Mouse (Mus musculus) kidney, embryonic 14.5 days (tissue): ENCODE data around the gene D130043K22Rik. TPM values are rescaled to one million over a fixed set of nuclear protein-coding genes. Genes with fewer than 3 reads are reported as not detected.
A peak's percentile ranks its signal among the peaks of the same experiment; 100 is the strongest.

ENCODE experiments used
- ATAC-seq: fragments of 200-750 bp; cut with Nextera tagmentation; 2 replicates; pipeline ENCODE4 v1.8.0; 2017; ENCODE audit warnings: moderate number of reproducible peaks, mild to moderate bottlenecking, moderate TSS enrichment, moderate library complexity; ENCODE audit not compliant: low FRiP score, low TSS enrichment
- H3K27ac ChIP-seq: fragments of 300-500 bp; sonication (generic); 2 replicates; pipeline ENCODE4 v1.5.1; 2014; ENCODE audit warnings: low read depth, mild to moderate bottlenecking, low read length, moderate library complexity, mixed read lengths
- H3K27me3 ChIP-seq: fragments of 300-500 bp; sonication (generic); 2 replicates; pipeline ENCODE4 v1.6.1; 2014; ENCODE audit warnings: mild to moderate bottlenecking, low read length; ENCODE audit not compliant: control insufficient read depth, insufficient read depth
- H3K36me3 ChIP-seq: fragments of 300-500 bp; sonication (generic); 2 replicates; pipeline ENCODE4 v1.6.1; 2014; ENCODE audit warnings: low read length, mixed read lengths; ENCODE audit not compliant: control insufficient read depth, insufficient read depth
- H3K4me1 ChIP-seq: fragments of 300-500 bp; sonication (generic); 2 replicates; pipeline ENCODE4 v1.6.1; 2014; ENCODE audit warnings: low read length, mixed read lengths; ENCODE audit not compliant: control insufficient read depth, insufficient read depth
- H3K4me2 ChIP-seq: fragments of 300-500 bp; sonication (generic); replicated peaks from 2 replicates; pipeline ENCODE4 v1.6.1; 2014; ENCODE audit warnings: low read depth, mild to moderate bottlenecking, low read length
- H3K4me3 ChIP-seq: fragments of 300-500 bp; sonication (generic); 2 replicates; pipeline ENCODE4 v1.5.1; 2014; ENCODE audit warnings: mild to moderate bottlenecking, low read length
- H3K9ac ChIP-seq: fragments of 300-500 bp; sonication (generic); 2 replicates; pipeline ENCODE4 v1.6.1; 2014; ENCODE audit warnings: low read depth, mild to moderate bottlenecking, low read length, moderate library complexity
- H3K9me3 ChIP-seq: fragments of 300-500 bp; sonication (generic); 2 replicates; pipeline ENCODE4 v1.6.1; 2016; ENCODE audit warnings: low read length; ENCODE audit not compliant: control insufficient read depth
- WGBS: fragments of 180-500 bp; shearing (Covaris S2); extraction: QIAGEN DNeasy Blood & Tissue Kit; methylation state at CpG from one replicate; pipeline ENCODE4 v1.1.7; 2014; 5-methylcytosine and 5-hydroxymethylcytosine counted together
- polyA plus RNA-seq: library from polyadenylated mRNA; unstranded; fragments of >200 nt; fragmentation: Nextera tagmentation; extraction: Ambion mirVana; gene quantifications from 2 replicates; pipeline ENCODE4 v1.2.1, GENCODE M21; 2014

Gene D130043K22Rik
- polyA plus RNA-seq, 1 experiment from 2014 or later, result 0.64 TPM

- no peaks in the 10 kb centered on the region for H3K27me3 ChIP-seq
- no peaks in the 10 kb centered on the region for H3K36me3 ChIP-seq
- H3K4me3 ChIP-seq, result no peak overlapping the region
- H3K4me1 ChIP-seq, result no peaks in the 10 kb centered on the region
- H3K4me2 ChIP-seq, result no peak overlapping the region
- no peak overlapping the region for H3K9ac ChIP-seq
- H3K27ac ChIP-seq, result no peak overlapping the region
- ATAC-seq, result no peak
- WGBS, result 84% methylated on average over 2 of the region's 2 CpGs
- no peaks in the 10 kb centered on the region for H3K9me3 ChIP-seq
Measured at GRCm38 (mm10) chr13:24851989-24852388, 7.1 kb downstream of the D130043K22Rik start.

DNA sequence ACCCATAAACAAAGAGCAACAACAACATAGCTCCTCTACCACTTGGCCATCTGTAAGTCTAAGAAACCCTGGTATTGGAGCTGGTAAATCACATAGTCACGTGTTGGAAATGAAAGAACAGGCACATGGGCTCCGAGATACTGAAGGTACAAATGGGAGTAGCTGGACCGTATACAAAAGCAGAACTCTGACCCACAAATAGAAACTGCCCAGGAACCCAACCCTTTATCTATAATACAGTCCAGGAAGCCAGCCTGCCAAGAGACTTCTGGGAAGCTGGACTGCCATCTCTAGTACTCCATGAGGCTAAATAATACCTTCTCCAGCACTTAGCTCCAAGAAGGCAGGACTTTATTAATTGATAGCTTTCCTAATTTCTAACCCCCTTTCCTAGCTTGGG, 7.6 kb downstream of the D130043K22Rik start:
- no peak overlapping the region for H3K9ac ChIP-seq
- ATAC-seq, result no peak
- WGBS, result 78% methylated on average over 3 of the region's 3 CpGs
- H3K4me3 ChIP-seq, result no peak overlapping the region
- no peaks in the 10 kb centered on the region for H3K36me3 ChIP-seq
- H3K27me3 ChIP-seq, result no peaks in the 10 kb centered on the region
- H3K4me1 ChIP-seq, result no peaks in the 10 kb centered on the region
- no peak overlapping the region for H3K27ac ChIP-seq
- no peaks in the 10 kb centered on the region for H3K9me3 ChIP-seq
- H3K4me2 ChIP-seq, result no peak overlapping the region

GRCm38 (mm10) chr13:24859115-24859514, 14.2 kb downstream of the D130043K22Rik start:
- Histone ChIP-seq H3K36me3 (no peaks in the 10 kb centered on the region), H3K4me2 (no peak overlapping the region), H3K9ac (no peak overlapping the region), H3K27ac (no peak overlapping the region), H3K9me3 (no peaks in the 10 kb centered on the region), H3K4me1 (0 out of 2 replicates have a peak, but pooled peaks cover 3% of the 10 kb centered on the region), H3K27me3 (no peaks in the 10 kb centered on the region), H3K4me3 (no peak overlapping the region)
- ATAC-seq, result no peak

DNA sequence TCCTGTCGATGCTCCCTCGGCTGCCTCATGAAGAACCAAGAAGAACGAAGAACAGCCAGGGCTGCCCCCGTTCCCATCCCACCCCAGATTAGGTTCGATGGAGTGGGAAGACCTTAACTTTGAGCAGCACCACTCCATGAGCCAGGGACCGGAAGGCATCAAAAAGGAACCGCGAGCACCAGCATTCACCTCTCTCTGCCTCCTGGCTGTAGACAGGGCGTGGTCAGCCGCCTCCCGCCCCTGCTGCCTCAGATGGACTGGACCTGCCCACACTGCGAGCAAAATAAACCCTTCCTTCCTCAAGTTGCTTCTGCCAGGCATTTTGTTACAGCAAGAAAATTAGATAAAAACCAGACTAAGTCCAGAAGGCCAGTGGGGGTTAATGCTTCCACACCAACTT, 16.1 kb downstream of the D130043K22Rik start:
- no peak overlapping the region for H3K27ac ChIP-seq
- H3K9me3 ChIP-seq, result no peaks in the 10 kb centered on the region
- 67% methylated on average over 12 of the region's 12 CpGs for whole genome bisulfite sequencing
- peaks cover 3% of the 10 kb centered on the region; the same call in 1 of the 2 replicates for H3K4me1 ChIP-seq
- H3K4me2 ChIP-seq, result no peak overlapping the region
- no peak overlapping the region for H3K4me3 ChIP-seq
- no peaks in the 10 kb centered on the region for H3K27me3 ChIP-seq
- no peak overlapping the region for H3K9ac ChIP-seq
- no peaks in the 10 kb centered on the region for H3K36me3 ChIP-seq
- no peak for ATAC-seq

GRCm38 (mm10) chr13:24862021-24862420, 17.1 kb downstream of the D130043K22Rik start:
- no peak overlapping the region for H3K9ac ChIP-seq
- H3K36me3 ChIP-seq, result no peaks in the 10 kb centered on the region
- no peak overlapping the region for H3K27ac ChIP-seq
- 46% methylated on average over 7 of the region's 7 CpGs for WGBS
- ATAC-seq, result no peak
- H3K4me1 ChIP-seq, result peaks cover 3% of the 10 kb centered on the region; the same call in 1 of the 2 replicates
- H3K27me3 ChIP-seq, result no peaks in the 10 kb centered on the region
- H3K4me3 ChIP-seq, result no peak overlapping the region
- H3K9me3 ChIP-seq, result no peaks in the 10 kb centered on the region
- H3K4me2 ChIP-seq, result no peak overlapping the region

- Histone ChIP-seq H3K9ac (no peak overlapping the region), H3K4me3 (no peak overlapping the region), H3K9me3 (no peaks in the 10 kb centered on the region), H3K27me3 (no peaks in the 10 kb centered on the region), H3K36me3 (no peaks in the 10 kb centered on the region), H3K4me1 (peaks cover 3% of the 10 kb centered on the region; the same call in 1 of the 2 replicates), H3K27ac (no peak overlapping the region), H3K4me2 (no peak overlapping the region)
- ATAC-seq, result no peak
- WGBS, result 68% methylated on average over 7 of the region's 7 CpGs
Measured at GRCm38 (mm10) chr13:24862520-24862919, 17.6 kb downstream of the D130043K22Rik start.

GRCm38 (mm10) chr13:24866430-24867402, 21.8 kb downstream of the D130043K22Rik start:
- Histone ChIP-seq H3K36me3 (no peaks in the 10 kb centered on the region), H3K27me3 (no peaks in the 10 kb centered on the region), H3K4me3 (no peak overlapping the region), H3K4me1 (peaks cover 3% of the 10 kb centered on the region; the same call in 1 of the 2 replicates), H3K27ac (peak overlapping the region; percentile 55; the same call in 1 of the 2 replicates), H3K9ac (no peak overlapping the region), H3K9me3 (no peaks in the 10 kb centered on the region), H3K4me2 (no peak overlapping the region)
- ATAC-seq, result peak; percentile 75
- WGBS, result 31% methylated on average over 9 of the region's 9 CpGs

DNA sequence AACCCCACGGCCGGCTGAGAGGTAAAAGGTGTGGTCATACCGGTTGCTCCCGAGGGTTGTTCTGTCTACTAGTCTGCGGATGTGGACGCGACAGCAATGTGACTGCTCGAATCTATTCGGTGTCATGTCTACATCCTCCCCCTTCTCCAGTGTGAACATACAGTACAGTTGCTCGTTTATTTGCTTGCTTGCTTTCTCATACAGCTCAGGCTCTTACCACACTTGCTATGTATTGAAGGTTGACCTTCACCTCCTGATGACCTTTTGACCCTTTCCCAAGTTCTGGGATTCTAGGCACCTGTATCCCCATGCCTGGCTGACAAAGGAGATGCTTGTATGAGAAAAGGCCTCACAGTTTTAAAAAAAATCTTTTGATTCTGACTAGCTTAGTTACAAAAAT, 22.9 kb downstream of the D130043K22Rik start:
- Histone ChIP-seq H3K36me3 (no peaks in the 10 kb centered on the region), H3K27me3 (no peaks in the 10 kb centered on the region), H3K4me3 (no peak overlapping the region), H3K4me2 (no peak overlapping the region), H3K9me3 (no peaks in the 10 kb centered on the region), H3K4me1 (no peaks in the 10 kb centered on the region; the same call in 1 of the 2 replicates), H3K9ac (no peak overlapping the region), H3K27ac (no peak overlapping the region)
- 0 out of 2 replicates have a peak, but pooled peaks have one; percentile 33 for ATAC-seq
- 83% methylated on average over 10 of the region's 10 CpGs for WGBS

DNA sequence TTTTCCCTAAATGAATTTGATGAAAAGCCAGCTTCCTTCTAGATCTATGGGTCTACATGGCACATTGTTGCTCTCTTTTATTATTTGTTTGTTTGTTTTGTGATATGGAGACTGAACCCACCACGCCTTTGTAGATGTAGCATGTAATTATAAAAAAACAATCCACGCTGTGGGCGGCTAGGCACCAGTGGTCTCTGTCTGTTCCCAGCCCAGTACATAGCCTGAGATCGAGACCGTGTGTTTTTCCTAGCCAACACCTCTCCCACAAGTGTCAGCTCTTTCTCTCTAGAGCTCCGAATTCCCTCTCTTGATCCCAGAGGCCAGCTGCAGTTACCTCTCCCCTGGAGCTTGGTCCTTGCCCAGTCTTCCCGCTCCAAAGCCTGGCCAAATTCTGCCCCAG, 23.3 kb downstream of the D130043K22Rik start:
- H3K9me3 ChIP-seq, result no peaks in the 10 kb centered on the region
- H3K27me3 ChIP-seq, result no peaks in the 10 kb centered on the region
- no peak overlapping the region for H3K9ac ChIP-seq
- H3K4me3 ChIP-seq, result no peak overlapping the region
- 64% methylated on average over 7 of the region's 7 CpGs for WGBS
- H3K4me2 ChIP-seq, result no peak overlapping the region
- H3K27ac ChIP-seq, result peak overlapping the region; percentile 24; the same call in 1 of the 2 replicates
- peak; percentile 66; the same call in 1 of the 2 replicates for ATAC-seq
- no peaks in the 10 kb centered on the region for H3K36me3 ChIP-seq
- no peaks in the 10 kb centered on the region; the same call in 1 of the 2 replicates for H3K4me1 ChIP-seq
